Mouse (Mus musculus) intestine, postnatal 0 days (tissue): Measurements from ENCODE around the gene Eif4g1. TPM values are rescaled to one million over a fixed set of nuclear protein-coding genes. Genes with fewer than 3 reads are reported as not detected.
A peak's percentile ranks its signal among the peaks of the same experiment; 100 is the strongest.

Experiments used
- ATAC-seq: fragments of 200-750 bp; cut with Nextera tagmentation; 2 replicates; pipeline ENCODE4 v1.8.0; 2017; ENCODE audit warnings: mild to moderate bottlenecking, moderate TSS enrichment, moderate library complexity
- H3K27ac ChIP-seq: fragments of 300-500 bp; sonication (generic); 2 replicates; pipeline ENCODE4 v1.5.1; 2014; ENCODE audit warnings: mild to moderate bottlenecking, low read depth, low read length, moderate library complexity
- H3K27me3 ChIP-seq: fragments of 300-500 bp; sonication (generic); replicated peaks from 2 replicates; pipeline ENCODE4 v1.6.1; 2014; ENCODE audit warnings: low read length, mixed read lengths; ENCODE audit not compliant: control insufficient read depth, insufficient read depth
- H3K36me3 ChIP-seq: fragments of 300-500 bp; sonication (generic); 2 replicates; pipeline ENCODE4 v1.6.1; 2014; ENCODE audit warnings: mild to moderate bottlenecking, moderate library complexity; ENCODE audit not compliant: control insufficient read depth, insufficient read depth
- H3K4me1 ChIP-seq: fragments of 300-500 bp; sonication (generic); replicated peaks from 2 replicates; pipeline ENCODE4 v1.6.1; 2014; ENCODE audit warnings: antibody characterized with exemption, low read length, mixed read lengths; ENCODE audit not compliant: control insufficient read depth, insufficient read depth
- H3K4me2 ChIP-seq: fragments of 300-500 bp; sonication (generic); replicated peaks from 2 replicates; pipeline ENCODE4 v1.6.1; 2014; ENCODE audit warnings: low read depth, mild to moderate bottlenecking, moderate library complexity
- H3K4me3 ChIP-seq: fragments of 300-500 bp; sonication (generic); 2 replicates; pipeline ENCODE4 v1.5.1; 2014; ENCODE audit warnings: low read depth, low read length
- H3K9ac ChIP-seq: fragments of 300-500 bp; sonication (generic); 2 replicates; pipeline ENCODE4 v1.6.1; 2014; ENCODE audit warnings: mild to moderate bottlenecking, low read depth, low read length
- H3K9me3 ChIP-seq: fragments of 300-500 bp; sonication (generic); 2 replicates; pipeline ENCODE4 v1.6.1; 2016; ENCODE audit warnings: mixed run types; ENCODE audit not compliant: control insufficient read depth
- CTCF ChIP-seq: sonication (generic); IDR thresholded peaks from 2 replicates; pipeline ENCODE4 v1.5.1; 2016; ENCODE audit warnings: low read depth, mild to moderate bottlenecking, control low read depth, antibody characterized with exemption, moderate library complexity
- WGBS: fragments of 180-500 bp; shearing (Covaris S2); extraction: QIAGEN DNeasy Blood & Tissue Kit; methylation state at CpG from one replicate; pipeline ENCODE4 v1.1.7; 2014; 5-methylcytosine and 5-hydroxymethylcytosine counted together
- polyA plus RNA-seq: library from polyadenylated mRNA; unstranded; fragments of >200 nt; fragmentation: Nextera tagmentation; extraction: Ambion mirVana; gene quantifications from 2 replicates; pipeline ENCODE4 v1.2.1, GENCODE M21; 2015

The Eif4g1 gene
- polyA plus RNA-seq, 1 experiment from 2014 or later: 97.8 TPM

DNA sequence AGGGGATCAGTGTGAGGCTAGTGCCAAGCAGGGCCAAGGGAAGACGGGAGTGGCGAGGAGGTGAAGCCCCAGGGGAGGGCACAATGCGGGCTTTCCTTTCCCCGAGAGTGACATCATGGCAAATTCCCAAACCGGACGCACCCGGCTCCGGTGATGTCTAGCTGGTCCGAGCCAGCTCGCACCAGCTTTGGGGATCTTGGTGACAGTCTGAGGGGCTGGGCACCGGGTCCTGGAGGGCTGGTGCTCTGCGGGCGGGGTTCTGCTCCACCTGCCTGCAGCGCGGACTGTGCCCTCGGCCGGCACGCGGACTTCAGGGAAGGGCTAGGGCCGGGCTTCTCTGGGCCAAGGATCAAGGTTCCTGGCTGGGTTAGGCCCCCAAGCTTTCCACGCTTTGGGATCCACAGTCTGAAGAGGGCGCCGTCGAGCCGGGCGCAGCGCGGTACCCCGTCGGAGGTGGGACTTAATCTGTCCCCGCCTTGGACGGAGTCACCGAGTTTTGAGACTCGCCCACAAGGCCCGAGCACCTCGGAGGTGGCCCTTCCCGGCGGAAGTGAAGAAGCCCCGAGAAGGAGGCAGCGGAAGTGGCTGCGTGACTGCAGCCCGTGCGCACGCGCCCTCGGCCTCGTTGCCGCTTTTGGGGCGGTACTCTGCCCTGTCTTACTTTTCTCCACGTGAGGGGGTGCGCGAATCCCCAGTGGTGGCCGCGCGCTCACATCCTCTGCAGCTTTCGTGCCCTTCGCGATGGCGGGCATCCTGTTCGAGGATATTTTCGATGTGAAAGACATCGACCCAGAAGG lies 49.3 kb downstream of the Eif4g1 start, which contains the start of the genes Polr2h and Clcn2:
Polr2h (plus strand) TSS at position 485 of the 797 bp plus-strand sequence.
Clcn2 (minus strand) TSS at position 566 of the 797 bp plus-strand sequence.
- no peaks in the 10 kb centered on the region for H3K9me3 ChIP-seq
- no peaks in the 10 kb centered on the region for H3K27me3 ChIP-seq
- TF ChIP-seq CTCF: peak; percentile 92
- peak within 1 kb of the TSS; percentile 97 for H3K27ac ChIP-seq
- peak within 1 kb of the TSS; percentile 92 for H3K4me2 ChIP-seq
- peak within 1 kb of the TSS; percentile 68 for H3K4me3 ChIP-seq
- H3K9ac ChIP-seq: peak within 1 kb of the TSS; percentile 62
- peak; percentile 90 for ATAC-seq
- 0 out of 2 replicates have a peak, but pooled peaks cover 5% of the 10 kb centered on the region for H3K4me1 ChIP-seq
- H3K36me3 ChIP-seq: peaks cover 18% of the 10 kb centered on the region
- WGBS: under 1% methylated on average over 62 of the region's 62 CpGs

- Histone ChIP-seq H3K27me3 (no peaks in the 10 kb centered on the region), H3K9me3 (no peaks in the 10 kb centered on the region), H3K36me3 (peaks cover 12% of the 10 kb centered on the region), H3K9ac (peak overlapping the region; percentile 62), H3K4me1 (0 out of 2 replicates have a peak, but pooled peaks cover 5% of the 10 kb centered on the region), H3K27ac (peak overlapping the region; percentile 97), H3K4me3 (peak overlapping the region; percentile 68), H3K4me2 (peak overlapping the region; percentile 92)
- 2% methylated on average over 18 of the region's 18 CpGs for WGBS
- TF ChIP-seq CTCF: no peak
- no peak for ATAC-seq
Measured at GRCm38 (mm10) chr16:20717978-20718670, 50.0 kb downstream of the Eif4g1 start.

GRCm38 (mm10) chr16:20721808-20722207 lies 53.7 kb downstream of the Eif4g1 start:
- Histone ChIP-seq H3K27ac (no peak overlapping the region), H3K4me3 (no peak overlapping the region), H3K4me2 (no peak overlapping the region), H3K27me3 (no peaks in the 10 kb centered on the region), H3K4me1 (0 out of 2 replicates have a peak, but pooled peaks cover 3% of the 10 kb centered on the region), H3K9ac (no peak overlapping the region), H3K36me3 (peaks cover 8% of the 10 kb centered on the region), H3K9me3 (no peaks in the 10 kb centered on the region)
- no peak for ATAC-seq
- no peak for TF ChIP-seq CTCF
- 82% methylated on average over 10 of the region's 10 CpGs for WGBS

GRCm38 (mm10) chr16:20722736-20723135 lies 54.6 kb downstream of the Eif4g1 start:
- no peak overlapping the region for H3K27ac ChIP-seq
- 57% methylated on average over 4 of the region's 4 CpGs for WGBS
- H3K27me3 ChIP-seq: no peaks in the 10 kb centered on the region
- no peaks in the 10 kb centered on the region for H3K9me3 ChIP-seq
- ATAC-seq: no peak
- H3K4me1 ChIP-seq: 0 out of 2 replicates have a peak, but pooled peaks cover 3% of the 10 kb centered on the region
- no peak overlapping the region for H3K9ac ChIP-seq
- peaks cover 8% of the 10 kb centered on the region for H3K36me3 ChIP-seq
- H3K4me2 ChIP-seq: no peak overlapping the region
- H3K4me3 ChIP-seq: no peak overlapping the region
- no peak for TF ChIP-seq CTCF

DNA sequence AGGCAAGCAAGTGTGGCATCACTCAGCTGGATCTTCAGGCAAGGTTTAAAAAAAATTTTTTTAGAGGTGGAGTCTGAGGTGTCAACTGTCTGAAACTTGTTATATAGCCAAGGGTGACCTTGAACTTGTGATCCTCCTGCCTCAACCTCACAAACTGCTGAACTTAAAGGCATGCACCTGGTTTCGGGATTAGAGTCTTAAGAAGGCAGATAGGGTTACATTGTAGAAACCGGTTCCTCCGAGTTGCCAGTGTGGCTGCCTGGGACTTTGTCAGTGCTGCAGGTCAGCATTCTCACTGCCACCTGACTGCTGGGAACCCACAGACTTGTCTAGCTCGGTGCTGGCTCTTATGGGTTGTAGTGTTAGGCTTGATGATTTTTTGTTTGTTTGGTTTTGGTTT lies 55.1 kb downstream of the Eif4g1 start:
- WGBS: 31% methylated on average over 4 of the region's 4 CpGs
- Histone ChIP-seq H3K4me3 (no peak overlapping the region), H3K9me3 (no peaks in the 10 kb centered on the region), H3K4me1 (0 out of 2 replicates have a peak, but pooled peaks cover 3% of the 10 kb centered on the region), H3K27ac (no peak overlapping the region), H3K27me3 (no peaks in the 10 kb centered on the region), H3K4me2 (no peak overlapping the region), H3K36me3 (peaks cover 9% of the 10 kb centered on the region), H3K9ac (no peak overlapping the region)
- no peak for ATAC-seq
- TF ChIP-seq CTCF: no peak

- H3K4me3 ChIP-seq: no peak overlapping the region
Measured at GRCm38 (mm10) chr16:20724338-20724748, 56.2 kb downstream of the Eif4g1 start.

More at GRCm38 (mm10) chr16:20724338-20724748, 56.2 kb downstream of the Eif4g1 start:
- Histone ChIP-seq H3K4me2 (0 out of 2 replicates have a peak overlapping the region, but pooled peaks have one; percentile 7), H3K36me3 (peaks cover 14% of the 10 kb centered on the region), H3K4me1 (no peaks in the 10 kb centered on the region), H3K27me3 (no peaks in the 10 kb centered on the region), H3K9ac (no peak overlapping the region), H3K9me3 (no peaks in the 10 kb centered on the region), H3K27ac (no peak overlapping the region)
- peak; percentile 98 for TF ChIP-seq CTCF
- ATAC-seq: peak; percentile 77
- 31% methylated on average over 5 of the region's 5 CpGs for WGBS
